Mouse (Mus musculus) urinary bladder, postnatal 14 days (tissue): ENCODE results near the gene Gabbr1.

ENCODE experiments used
- DNase-seq: peaks from one replicate; pipeline ENCODE4 v3.0.0; 2021; ENCODE audit warnings: low spot score

Gene Gabbr1

DNA sequence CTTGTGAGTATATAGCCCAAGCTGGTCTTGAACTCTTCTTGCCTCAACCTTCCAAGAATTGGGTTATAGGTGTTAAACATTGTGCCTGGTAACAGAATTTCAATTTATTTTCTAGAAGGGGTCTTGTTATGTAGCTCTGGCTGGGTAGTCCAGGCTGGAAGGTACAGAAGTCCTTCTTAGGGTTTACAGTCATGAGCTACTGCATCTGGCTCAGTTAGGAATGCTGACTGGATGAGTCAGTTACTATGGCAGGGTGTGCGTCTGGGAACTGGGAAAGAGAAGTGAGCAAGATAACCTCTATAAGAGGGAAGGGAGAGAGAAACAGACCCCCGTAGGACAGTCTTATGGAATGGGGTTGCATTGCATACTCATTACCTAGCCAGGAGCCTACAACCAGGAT lies 30.0 kb downstream of the Gabbr1 start:
- DNase-seq, result no peak

DNA sequence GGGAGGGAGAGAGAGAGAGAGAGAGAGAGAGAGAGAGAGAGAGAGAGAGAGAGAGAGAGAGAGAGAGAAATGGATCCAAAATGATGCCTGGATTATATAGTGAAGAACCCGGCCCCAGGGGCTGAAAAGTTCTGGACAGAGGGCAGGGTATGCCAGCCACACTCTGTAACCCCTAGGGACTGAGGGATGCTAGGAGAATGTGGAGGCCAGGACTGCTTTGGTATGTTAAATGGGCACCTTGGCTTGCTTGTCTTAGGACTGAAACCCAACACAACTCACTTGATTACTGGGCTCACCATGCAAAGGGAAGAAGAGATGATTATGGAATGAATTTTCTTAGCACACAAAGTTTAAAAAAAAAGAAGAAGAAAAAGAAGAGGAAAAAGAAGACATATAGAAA lies 32.4 kb downstream of the Gabbr1 start:
- DNase-seq, result no peak

DNA sequence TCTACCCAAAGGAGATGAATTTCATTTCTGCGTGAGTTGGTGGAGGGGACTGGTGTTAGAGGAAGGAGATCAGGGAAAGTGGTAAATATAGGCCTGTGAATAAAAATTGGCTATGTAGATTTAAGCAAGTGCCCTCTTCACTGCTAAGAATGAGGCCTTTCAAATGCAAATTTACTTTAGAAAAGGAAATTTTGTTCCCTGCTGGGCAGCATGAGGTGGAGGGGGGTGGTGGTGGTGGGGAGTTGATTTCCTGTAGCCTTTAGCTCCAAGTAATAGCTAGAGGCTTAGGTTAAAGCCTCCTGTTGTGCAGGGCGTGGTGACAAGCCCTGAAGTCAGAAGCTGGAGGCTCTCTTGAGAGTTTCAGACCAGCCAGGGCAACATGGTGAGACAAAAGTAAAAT lies 33.2 kb downstream of the Gabbr1 start:
- no peak for DNase-seq

DNA sequence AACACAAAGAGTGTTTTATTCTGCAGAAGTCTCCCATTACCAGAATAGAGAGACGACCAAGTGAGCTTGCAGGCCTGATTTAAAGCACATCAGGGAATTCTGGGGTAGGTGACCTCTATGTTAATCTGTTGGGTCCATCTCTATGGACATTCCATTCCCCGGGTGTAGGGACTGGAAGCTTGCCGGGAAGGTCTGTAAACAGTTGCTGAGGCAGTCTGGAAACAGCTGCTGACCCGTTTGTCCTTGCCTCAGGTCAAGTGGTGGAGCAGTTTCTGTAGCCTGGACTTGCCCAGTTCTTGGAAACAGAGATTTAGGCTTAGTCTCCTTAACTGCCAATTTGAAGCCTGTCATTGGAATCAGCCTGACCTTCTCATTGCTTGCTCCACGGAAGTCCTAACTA lies 34.4 kb downstream of the Gabbr1 start:
- peak; percentile 20 for DNase-seq

DNA sequence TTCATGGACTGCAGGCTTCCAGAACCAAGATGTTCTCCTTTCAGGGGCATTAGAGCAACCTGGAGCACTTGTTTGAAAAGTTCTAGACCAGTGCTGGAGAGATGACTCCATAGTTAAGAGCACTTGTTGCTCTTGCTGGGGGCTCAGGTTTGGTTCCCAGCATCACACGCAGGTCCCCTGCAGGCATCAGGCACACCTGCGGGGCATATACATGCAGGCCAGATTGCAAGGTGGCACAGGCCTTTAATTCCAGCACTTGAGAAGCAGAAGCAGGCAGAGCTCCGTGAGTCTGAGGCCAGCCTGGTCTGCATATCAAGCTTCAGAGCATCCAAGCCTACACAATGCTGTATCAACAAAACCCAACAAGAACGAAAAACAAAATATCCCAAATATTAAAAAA lies 35.9 kb downstream of the Gabbr1 start:
- no peak for DNase-seq

DNA sequence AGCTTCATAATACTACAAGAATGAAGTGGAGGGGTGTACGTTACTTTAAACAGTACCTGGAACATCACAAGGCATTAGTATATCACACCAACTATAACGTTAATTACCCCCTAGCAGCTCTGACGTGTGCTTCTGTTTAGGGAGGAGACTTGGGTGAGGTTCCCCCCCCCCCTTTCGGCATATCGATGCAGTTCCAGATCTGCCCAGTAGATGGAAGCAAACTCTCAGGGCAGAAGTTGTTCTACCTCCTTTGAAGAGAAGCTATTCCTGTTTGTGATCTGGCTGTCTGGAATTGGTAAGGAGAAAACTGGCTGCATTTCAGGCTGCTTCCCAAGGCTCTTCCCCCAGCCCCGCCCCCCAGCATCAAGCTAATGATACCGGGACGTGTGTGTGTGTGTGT lies 37.6 kb downstream of the Gabbr1 start:
- DNase-seq, result peak; percentile 59

DNA sequence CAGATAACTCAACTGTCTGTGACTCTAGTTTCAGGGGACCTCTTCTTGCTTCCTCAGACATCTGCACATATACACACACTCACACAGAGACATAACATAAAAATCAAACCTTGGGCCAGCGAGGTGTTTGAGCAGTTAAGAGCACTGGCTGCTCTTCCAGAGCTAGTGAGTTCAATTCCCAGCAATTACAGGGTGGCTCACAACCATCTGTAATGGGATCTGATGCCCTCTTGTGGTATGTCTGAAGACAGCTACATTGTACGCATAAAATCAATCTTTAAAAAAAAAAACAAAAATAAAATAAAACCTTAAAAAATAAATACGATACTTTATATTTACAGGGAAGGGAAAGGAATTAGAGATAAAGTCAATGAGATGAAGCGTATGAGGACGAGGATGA lies 38.9 kb downstream of the Gabbr1 start:
- no peak for DNase-seq

DNA sequence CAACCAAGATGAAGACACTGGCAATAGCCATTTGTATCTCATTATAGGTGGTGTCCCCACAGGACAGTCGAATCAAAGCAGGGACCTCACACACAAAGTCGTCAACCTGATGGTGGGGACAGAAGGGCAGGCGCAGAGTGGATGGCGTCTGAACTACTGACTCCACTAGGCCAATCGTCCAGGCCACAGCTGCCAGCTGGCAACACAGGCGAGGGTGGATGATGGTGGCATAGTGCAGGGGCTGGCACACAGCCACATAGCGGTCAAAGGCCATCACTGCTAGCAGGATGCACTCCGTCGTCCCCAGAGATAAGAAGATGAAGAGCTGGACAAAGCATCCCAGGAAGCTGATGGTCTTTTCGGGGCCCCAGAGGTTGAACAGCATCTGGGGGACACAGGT lies 39.8 kb downstream of the Gabbr1 start:
- DNase-seq, result no peak

DNA sequence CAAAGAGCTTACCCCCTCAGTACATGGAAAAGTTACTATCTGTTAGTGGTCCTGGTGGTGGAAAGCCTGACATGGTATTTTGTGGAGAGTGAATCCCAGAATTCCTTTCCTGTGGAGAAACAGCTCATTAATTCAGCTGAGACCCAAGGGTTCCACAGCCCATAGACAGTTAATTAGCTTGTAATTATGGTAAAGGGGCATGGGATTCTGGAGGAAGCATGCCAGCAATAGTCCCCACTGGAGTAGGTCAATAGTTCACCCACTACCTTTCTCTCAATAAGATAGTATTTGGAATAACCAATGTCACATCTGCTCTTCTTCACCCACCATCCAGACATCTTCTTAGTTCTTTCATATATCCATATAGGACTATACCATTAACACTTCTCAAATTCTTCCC lies 42.6 kb downstream of the Gabbr1 start, which contains the start of gene Olfr90:
Gene Olfr90 (minus strand): TSS at position 101 of the 400 bp plus-strand sequence.
- DNase-seq, result no peak

DNA sequence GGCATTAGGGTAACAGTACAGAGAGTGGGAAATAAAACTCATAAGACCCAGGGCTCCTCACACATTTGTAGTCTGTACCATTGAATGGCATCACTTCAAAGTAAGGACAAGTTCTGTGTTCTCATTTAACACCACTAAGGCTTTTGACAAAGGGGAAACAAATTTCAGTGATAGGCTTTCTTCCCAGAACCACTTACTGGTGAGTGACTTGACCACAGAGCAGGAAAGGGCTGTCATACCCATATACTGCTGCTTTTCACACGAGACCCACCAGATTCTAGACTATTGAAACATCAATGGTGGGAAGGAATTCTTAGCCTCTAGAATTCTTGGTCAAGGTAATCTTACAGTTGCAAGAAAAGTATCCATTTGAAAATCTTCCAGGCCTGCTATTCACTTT lies 46.4 kb downstream of the Gabbr1 start:
- DNase-seq, result no peak

DNA sequence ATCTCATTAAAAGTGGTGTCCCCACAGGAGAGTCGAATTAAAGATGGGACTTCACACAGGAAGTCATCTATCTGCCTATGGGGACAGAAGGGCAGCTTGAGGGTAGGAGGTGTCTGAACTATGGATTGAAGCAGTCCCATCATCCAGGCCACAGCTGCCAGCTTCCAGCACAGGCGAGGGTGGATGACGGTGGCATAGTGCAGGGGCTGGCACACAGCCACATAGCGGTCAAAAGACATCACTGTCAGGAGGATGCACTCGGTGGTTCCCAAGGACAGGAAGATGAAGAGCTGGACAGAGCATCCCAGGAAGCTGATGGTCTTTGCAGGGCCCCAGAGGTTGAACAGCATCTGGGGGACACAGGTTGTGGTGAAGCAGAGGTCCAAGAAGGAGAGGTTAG lies 47.5 kb downstream of the Gabbr1 start:
- DNase-seq, result no peak

DNA sequence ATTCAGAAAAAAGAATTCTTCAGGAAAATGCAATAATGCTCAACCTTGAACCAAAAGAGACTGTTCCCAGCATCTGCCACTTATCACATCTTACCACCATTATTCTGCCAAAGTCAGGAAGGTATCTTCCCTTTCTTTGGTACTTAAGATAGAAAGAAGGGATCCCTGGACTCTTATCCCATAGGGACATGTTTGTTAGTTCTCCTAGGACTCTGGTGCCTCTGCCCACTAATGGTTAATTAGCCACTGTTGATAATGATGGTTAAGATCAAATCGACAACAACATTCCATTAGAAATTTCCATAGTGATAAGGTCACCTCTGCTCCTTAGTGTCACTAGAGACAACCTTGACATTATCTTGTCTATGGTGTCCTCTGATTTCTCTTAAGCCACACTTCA lies 52.4 kb downstream of the Gabbr1 start, which contains the start of gene Olfr91:
Gene Olfr91 (minus strand): TSS at position 101 of the 400 bp plus-strand sequence.
- DNase-seq, result no peak

DNA sequence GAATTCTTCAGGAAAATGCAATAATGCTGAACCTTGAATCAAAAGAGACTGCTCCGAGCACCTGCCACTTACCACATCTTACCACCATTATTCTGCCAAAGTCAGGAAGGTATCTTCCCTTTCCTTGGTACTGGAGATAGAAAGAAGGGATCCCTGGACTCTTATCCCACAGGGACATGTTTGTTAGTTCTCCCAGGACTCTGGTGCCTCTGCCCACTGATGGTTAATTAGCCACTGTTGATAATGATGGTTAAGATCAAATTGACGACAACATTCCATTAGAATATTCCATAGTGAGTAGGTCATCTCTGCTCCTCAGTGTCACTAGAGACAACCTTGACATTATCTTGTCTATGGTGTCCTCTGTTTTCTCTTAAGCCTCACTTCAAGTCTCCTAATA lies 74.2 kb downstream of the Gabbr1 start, which contains the start of gene Olfr92:
Gene Olfr92 (minus strand): TSS at position 101 of the 400 bp plus-strand sequence.
- DNase-seq, result no peak
